Mouse (Mus musculus) MN1 (cell line): ENCODE results near the gene Gtf2h4.

Experiments
- DNase-seq: peaks from one replicate; pipeline ENCODE4 v3.0.0-alpha.2; 2016; ENCODE audit warnings: low spot score

The Gtf2h4 gene

GRCm38 (mm10) chr17:35638475-35639190 lies 34.9 kb downstream of the Gtf2h4 start:
- peak; percentile 75 for DNase-seq

GRCm38 (mm10) chr17:35636363-35636762 lies 37.2 kb downstream of the Gtf2h4 start:
- peak; percentile 53 for DNase-seq

- DNase-seq, result peak; percentile 85
Measured at GRCm38 (mm10) chr17:35635699-35636111, 37.8 kb downstream of the Gtf2h4 start.

- DNase-seq, result no peak
Measured at GRCm38 (mm10) chr17:35635202-35635601, 38.3 kb downstream of the Gtf2h4 start.

- peak; percentile 82 for DNase-seq
Measured at GRCm38 (mm10) chr17:35633992-35634391, 39.5 kb downstream of the Gtf2h4 start.

DNA sequence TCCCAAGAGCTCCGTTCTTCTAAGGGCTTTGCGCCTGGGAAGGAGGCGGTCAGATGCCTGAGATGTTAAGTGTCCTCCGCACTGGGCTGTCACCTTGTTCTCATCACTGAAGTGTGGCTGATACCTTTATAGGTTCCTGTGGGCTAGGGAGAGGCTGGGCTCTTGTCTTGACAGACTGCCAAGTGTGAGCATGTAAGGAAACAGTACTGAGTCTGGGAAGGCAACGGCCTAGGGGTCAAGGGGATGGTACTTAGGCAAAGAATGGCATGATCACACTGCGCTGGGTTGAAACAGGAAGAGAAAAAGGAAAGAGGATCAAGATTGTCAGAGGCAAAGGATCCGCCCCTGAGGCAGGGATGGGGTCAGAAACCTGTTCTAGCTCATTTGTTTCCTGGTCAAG lies 47.0 kb downstream of the Gtf2h4 start, which contains the start of gene Gm9573:
Gm9573 (minus strand) TSS at position 101 of the 400 bp plus-strand sequence.
- DNase-seq, result no peak
